Mouse (Mus musculus) B cell, adult 2 months (primary cell): ENCODE data around the gene Atxn7l3b.
"Not testable (repeated sequence)": the region's sequence is repeated elsewhere in the genome, so short reads cannot be mapped to it uniquely, and the experiment has no call there.

Source experiments
- DNase-seq, 2 experiments: peaks; one replicate each; pipeline ENCODE4 v3.0.0; 2022

Atxn7l3b gene

DNA sequence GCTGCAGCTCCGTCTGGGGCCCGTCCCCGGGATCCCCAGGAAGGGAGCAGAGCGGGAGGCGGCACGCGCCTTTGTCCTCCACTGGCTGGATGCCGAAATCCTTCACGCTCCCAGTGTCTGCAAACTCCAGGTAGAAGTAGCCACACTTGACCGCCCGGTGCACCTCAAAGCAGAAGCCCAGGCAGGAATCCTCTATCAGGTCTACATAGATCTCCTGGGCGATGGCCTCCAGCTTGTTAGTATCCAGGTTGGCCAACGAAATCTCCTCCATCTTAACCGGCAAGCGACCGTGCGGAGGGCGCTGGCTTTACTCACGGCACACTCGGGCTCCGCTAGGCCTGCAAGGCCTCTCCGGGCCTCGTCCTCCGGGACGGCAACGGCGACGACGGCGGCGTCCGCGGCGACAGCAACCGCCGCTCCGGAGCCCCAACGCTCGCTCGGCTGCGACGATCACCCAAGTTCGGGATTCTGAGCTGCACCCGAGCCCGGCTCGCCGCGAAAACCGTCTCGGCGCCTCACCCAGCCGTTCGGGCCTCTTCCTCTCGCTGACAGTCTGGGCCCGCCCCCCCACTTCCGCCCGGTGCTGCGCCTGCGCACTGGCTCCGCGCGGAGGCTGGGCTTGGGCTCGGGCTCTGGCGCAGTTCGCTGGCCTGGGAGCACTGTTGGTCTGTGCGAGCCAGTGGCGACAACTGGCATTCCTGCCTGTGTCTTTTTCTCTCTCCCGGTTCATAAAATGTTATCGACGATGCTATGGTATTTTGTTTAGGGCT, at the start of gene Atxn7l3b:
Gene Atxn7l3b, minus strand, starts transcription at position 550 of the 770 bp plus-strand sequence.
- DNase-seq: peak; percentile 97 to 98

DNA sequence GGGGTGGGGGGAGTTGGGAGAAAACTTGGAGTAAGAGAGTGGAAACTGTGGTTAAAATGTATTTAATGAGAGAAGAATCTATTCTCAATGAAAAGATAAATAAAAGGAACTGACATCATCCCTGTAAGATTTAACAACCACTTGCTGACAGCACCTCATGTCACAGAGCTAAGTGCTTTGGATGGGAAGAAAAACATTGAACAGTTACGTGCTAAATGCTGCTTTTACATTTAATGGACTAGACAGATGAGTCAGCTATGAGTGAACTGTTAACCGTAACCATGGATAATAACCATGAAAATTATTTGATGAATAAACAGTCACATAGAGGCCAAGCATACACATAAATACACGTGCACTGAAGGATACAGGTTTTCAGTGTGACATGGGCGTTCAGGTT, 48.8 kb upstream of the Atxn7l3b start:
- no peak for DNase-seq

DNA sequence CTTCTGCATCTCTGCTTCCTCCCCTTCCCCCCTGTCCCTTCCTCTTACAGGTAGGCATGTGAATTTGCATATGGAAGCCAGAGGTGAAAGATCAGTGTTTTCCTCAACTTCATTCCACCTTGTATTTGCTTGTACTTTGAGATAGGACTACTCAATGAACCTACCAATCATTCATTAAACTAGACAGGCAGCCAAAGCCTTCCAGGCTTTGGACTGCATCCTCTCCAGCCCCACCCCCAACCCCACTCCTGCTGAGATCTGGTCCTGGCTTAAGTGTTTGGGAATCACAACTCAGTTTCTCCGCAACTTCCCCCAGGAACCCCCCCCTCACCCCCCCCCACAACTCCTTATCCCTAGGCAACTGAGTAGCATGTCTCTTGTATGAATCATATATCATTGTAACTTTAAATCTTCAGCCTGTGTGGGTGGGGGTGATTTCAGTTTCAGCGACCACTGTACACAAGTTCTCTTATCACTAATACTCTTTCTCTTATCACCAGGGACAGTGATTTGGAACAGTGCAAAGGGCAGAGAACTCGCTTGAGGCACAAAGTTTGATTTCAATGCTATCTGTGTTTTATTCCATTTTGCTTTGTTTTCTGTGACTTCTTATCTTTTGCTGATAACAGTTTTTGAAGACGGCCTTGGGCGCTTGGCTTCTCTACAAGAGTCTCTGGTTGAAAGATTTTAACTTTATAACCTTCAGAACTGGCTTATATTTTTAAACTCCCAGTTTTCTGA, 44.7 kb upstream of the Atxn7l3b start:
- no peak for DNase-seq

DNA sequence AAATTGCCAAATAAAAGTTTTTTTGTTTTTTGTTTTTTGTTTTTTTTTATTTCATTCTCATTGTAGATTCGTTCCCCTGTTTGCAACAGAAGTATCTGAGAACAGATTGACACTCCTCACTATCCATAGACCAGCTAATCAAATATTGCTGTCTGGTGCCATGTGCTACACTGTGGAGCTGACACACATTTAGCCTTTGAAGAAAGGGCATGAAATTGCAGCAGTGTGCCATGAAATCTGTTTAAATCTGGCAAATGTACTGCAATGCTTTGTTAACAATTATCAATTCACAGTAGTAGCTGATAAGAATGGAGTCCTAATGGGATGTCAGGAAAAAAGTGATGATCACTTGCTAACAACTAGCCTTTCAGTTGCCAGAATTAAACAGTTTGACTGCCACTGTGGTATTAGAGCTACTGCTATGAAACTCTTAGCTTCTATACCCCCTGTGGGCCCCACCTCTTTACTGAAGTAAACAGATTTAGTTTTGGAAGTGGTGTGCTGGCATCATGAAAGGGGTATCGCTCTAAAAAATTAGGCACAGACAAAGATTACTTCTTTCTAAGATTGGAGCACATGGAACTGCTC, 41.3 kb upstream of the Atxn7l3b start:
- no peak for DNase-seq

DNA sequence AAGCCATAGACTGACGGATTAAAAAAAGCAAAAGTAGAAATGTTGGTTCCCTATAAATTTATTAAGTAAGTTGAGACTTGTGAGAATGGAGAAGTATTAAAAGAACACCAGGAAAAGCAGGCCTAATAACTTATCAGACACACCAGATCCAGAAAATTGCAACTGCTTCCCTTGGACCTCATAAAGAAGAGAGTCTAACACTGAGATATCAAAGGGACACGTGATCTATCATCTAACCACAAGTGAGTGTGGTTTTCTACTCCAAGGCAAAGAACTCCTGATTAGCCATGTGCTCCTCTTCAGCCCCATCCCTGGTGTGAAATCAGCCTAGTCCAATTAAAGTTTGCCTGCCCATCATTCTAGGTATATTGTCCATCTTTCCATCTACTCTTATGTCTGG, 38.8 kb upstream of the Atxn7l3b start:
- DNase-seq: no peak

DNA sequence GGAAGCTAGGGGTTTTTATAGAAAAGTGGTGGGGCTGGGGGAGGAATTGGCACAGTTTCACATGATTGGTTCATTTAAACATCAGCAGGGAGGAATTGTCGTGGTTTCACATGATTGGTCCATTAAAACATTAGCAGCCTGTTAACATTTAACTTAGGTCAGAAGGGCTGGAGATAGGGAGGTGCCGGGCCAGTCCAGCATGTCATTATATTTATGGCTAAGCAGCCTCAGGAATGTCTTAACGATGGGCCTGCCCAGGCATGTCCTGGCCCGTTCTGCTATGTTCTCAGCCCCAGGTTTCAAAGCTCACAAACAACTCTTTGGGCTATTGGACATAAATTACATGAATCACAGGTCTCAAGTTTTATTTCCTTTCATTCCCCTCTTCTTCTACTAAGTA, 33.4 kb upstream of the Atxn7l3b start:
- DNase-seq: not testable (repeated sequence)

DNA sequence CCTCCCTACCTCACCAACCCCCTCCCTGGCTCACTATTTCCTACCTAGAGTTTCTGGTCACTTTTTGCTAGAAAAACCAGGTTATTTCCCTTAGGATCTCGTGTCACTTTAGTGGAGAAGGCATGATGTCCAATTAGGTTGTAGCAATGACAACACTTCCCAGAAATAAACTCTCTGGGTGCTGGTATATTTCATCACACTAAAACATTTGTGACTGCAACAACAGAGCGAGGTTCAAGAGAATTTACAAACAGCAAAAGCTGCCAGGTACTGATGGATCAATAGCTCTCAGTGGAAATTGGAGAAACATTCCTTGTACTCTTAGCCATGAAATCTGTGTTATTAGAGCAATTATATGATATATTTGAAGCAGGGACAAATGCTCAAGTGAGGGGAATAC, 25.3 kb upstream of the Atxn7l3b start:
- no peak for DNase-seq

DNA sequence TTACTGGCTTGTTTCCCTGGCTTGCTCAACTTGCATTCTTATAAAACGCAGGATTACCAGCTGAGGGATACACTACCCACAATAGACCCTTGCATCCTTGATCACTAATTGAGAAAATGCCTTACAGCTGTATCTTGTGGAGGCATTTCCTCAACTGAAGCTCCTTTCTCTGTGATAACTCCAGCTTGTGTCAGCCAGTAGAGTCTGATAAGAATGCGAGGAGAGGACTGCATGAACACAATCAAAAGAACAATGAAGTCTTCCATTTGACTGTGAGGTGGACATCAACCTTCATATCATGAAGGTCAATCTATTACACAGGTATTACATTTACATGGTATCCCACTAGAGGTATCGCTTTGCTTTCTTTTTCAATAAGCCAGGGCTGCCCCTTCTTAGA, 19.7 kb upstream of the Atxn7l3b start:
- DNase-seq: no peak

DNA sequence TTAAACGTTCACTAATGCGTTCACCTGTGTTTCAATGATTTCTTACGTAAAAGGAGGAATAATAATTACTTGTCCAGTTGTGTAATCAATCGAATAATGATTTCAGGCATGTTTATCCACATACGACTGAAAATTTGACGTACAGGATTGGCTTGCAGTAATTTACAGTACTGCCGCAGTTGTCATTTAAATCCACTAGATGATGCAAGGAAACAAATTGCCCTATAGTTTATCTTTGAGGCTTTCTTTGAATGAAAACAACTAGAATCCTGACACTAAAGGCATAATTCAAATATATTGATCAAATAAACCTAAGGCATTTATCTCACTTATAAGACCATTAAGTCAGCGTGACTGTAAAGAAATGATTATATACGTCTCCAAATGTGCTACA, 418 bp upstream of the Atxn7l3b start:
- DNase-seq: no peak

DNA sequence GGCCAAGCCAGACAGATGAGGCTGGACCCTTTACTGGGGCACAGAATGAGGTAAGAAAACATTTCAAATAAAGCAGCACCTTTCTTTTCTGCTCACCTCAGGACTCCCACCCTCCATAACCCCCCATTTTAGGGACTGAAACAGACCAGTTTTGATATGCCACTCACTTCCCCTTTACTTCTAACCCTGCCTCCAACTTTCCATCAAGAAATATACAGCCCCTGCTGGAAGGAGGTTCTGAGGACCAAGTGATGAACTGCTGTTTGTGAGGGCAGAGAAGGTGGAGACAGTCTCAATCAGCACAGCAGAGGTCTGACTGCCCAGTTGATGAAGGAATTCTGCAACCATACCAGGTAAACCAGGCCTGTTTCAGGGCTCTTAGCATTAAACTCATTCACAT, 1.8 kb downstream of the Atxn7l3b start:
- peak; percentile 6 for DNase-seq

DNA sequence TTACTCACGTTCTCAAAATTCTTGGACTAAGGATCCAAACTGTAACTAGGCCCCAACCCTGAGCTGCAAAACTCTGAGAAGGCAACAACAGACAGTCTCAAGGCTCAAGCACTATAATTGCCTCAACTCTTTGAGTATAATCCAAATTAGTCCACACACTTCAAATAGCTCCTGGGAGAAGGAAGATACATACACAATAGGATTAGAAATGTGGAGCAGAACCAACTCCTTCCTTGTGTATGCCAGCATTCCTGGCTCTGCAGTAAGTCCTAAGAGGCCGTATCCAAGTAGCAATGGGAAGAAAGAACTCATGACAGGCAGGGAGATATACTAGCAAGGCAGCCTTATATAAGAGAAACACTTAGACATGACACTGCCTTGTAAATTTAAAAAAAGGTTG, 2.5 kb downstream of the Atxn7l3b start:
- DNase-seq: no peak

DNA sequence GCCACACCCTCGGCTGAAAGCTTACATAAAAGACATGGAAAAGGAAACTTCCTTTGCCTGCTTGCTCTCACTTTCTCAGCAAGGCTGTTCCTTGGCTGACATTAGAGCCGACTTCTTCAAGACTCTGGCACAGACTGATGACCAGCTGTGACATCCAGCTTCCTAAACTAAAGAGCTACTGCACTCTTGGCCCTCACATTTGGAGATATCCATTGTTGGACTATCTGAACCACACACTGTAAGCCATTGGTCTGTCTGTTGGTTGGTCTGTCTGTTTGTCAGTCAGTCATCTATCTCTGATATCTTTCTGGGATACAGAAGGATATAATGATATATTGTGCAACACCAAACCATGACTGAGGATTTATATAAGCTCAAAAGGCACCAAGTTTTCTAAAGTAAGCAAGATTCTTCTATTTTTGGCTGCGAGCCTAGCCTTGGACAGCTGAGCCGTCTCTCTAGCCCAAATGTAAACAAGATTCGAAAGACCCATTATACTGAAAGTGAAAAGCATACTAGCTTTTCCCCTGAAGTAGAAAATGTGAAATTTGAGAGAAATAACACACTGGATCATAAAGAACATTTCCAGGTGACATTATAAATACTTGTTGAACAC, 12.1 kb downstream of the Atxn7l3b start:
- no peak for DNase-seq

DNA sequence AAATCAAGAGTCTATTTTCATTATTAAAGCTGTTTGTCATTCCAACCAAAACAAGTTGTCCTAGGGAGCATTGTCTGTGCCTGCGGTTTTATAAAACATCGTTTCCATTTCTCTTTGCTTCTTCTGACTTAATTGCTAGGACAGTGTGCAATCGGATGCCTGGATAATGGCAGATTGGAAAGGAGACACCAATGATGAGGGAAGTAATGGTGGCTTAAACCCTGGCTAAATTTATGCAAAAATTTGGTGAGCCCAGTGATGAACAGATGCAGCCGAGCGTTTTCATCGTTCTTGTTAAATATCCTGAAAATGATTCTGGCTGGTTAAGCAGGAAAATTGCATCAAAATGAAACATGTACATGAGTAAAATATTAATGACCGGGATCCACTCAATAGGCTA, 28.6 kb downstream of the Atxn7l3b start:
- no peak for DNase-seq

DNA sequence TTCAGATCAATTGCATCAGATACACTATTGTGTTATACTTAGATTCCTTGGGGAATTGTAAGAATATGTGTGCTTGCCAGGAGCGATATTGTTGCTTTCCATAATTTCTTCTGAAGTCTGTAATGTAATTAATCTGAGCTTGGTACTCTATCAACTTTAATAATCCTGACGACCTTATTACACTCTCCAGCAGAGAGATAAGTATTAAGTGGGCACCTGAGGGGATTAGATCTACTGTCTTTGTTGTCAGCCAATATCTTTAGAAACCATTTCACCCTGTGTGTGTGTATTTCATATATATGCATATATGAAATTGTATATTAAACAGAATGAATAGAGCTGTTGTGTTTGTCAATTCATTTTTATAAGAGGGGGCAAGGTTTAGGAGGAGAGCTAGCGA, 29.0 kb downstream of the Atxn7l3b start:
- DNase-seq: no peak

DNA sequence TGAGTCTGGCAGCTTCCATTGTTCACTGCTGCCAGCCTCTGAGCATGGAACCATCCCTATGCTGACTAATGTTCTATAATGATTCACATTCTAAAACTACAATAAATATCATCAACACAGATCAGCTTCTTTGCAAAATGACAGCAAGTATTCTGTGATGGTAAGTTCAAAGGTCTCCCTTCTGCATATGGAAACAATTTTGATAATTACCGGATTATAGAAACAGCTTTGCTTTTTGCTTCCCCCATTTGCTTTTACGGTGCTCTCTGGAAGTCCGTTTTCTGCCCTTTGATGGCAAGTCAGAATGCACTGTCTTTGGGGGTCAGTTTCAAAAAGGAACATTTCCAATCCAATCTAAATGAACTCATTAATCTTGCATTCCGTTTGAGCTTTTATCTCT, 32.2 kb downstream of the Atxn7l3b start:
- DNase-seq: no peak

DNA sequence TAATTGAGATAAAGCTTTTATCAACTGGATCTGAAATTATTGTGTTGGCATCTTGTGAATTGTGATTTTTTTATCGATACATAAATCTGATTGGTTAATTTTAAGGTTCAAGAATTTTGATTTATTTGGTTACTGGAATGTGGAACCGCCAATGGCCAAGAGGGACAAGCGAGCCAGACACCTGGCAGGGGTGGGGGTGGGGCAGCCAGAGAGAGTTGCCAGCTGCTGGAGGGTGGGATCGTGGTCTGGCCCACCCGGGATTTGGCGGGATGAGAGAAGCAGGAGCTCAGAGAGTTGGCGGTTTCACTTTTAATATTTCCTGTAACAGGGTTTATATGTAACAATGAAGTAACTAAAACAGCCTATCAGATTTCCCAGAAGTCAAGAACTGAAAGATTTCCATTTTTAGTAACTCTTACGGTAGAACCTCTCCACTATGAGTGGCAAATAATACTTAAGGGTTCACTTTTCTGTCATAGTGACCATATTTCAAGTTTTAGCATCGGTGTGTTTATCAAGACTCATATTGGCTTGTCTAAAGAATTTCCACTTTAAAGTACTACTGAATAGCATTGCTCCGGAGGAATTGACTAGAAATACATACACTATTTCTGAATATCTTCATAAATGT, 35.1 kb downstream of the Atxn7l3b start:
- DNase-seq: no peak

DNA sequence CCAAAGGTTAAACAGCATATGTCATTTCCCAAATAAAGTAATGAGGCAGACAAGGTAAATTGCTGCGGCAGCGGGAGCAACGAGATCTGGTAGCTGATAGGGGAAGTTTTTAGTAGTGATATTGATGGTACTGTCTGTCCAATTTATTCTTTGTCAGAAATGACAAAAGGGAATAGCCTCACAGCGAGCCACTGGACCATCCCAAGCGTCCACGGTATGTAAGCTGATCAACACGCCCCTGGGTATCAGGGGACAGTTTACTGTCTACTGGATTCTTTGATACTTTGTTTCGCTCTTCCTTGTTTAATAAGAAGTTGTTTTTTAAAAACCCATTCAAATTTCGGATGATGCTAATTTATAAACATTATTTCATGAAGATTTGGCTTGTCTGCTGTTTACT, 44.7 kb downstream of the Atxn7l3b start:
- no peak for DNase-seq

DNA sequence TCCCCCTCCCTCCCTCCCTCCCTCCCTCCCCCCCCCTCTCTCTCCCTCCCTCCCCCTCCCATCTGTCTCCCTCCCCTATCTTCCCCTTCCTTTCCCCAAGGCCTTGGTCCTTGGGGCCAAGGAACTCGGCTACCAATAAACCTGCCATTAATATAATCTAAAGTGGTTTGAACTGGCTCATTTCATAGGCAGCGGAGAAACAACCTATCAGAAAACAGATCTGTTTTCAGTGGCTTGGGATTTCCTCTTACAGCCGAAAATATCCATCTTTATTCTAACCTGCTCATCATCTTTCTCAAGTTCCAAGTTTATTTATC, 45.2 kb downstream of the Atxn7l3b start:
- no peak for DNase-seq

DNA sequence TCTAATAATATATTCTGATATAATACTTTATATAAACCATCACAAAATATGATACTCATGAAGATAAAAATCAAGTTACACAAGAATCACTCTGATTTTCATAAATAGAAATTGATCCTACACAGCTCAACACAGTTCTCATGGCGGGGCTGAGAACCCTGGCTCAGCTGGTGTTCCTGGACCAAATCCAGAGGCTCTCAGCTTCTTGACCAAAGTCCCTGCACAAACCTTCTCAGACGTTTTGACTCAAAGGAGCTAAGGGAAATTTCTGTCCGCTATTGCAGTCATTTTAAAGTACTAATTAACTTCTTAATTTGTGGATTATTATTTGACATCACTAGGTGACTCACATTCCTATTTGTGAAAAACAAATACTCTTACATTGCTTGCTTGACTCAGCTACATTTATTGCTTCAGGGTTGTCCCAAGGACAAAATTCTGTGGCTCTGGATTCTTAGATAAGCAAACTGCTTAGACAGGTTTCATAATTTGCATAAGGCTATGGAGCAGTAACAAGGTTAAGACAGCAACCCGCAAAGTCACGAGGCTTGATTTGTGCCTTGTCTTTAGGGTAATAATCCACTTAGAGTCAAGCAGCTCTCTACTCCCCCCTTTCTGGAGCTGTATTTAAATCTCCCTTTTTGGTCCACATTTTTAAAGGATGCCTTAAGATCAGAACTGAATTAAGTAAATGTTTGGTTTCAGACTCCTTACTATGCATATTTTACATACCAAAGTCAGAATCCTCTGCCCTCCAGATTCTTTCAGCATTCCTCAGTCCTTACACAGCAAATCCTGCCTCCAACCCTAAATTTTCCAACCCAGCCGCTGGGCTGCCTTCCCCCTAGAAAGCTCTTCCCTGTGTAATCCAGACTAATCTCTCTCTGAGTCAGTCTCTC, 45.8 kb downstream of the Atxn7l3b start:
- DNase-seq: no peak

DNA sequence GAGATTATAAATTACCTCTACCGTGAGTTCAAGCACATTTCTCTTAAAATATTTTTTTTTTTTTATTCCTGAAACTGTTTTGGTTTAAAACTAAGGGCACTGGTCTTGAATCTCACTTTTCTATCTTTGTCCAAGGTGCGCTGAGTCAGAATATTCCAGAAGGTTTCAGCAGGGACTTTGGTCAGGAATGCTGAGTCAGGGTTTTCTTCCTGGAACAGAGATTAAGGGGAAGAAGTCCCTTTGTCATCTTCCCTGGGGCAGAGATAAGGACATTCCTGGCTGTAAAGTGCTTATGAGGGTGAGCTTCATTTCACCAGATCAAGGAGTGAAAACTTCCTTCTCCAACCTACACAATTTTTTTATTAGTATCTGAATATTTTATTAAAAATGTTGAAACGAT, 46.7 kb downstream of the Atxn7l3b start:
- DNase-seq: no peak

DNA sequence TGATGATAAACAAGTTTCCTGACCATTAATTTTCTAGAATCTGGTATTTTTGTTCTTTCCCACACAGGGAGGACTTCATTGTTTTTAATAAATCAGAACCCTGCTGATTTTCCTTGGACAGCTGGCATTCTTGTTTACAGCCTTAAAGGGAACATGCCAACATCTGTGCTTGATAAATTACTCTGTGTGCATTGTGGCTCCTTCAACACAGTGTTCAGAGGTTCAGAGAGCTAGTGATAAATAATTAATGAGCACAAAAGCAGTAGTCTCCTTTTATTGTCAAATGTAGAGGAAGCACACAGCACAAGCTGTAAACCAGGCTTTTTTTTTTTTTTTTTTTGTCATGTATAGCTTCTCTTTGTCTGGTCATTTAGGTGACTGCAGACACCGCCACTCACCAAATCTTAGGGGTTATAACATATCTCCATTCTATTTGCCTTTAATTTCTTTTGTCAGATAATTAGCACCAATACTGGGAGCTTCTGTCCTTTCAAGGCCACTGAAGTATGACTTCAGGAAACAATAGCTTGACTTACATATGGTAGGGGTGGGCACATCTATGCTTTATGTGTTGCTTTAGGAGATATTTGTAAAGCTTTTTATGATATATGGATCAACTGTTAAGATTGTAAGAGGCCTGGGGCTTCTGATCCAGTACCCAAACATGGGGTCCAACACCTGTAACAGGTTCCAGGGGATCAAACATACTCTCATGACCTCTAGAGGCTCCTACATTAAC, 52.0 kb downstream of the Atxn7l3b start:
- no peak for DNase-seq
